Mouse (Mus musculus): ENCODE measurements around the gene Baiap2. TPM values are rescaled to one million over a fixed set of nuclear protein-coding genes. Genes with fewer than 3 reads are reported as not detected.

Baiap2 gene
- total RNA-seq, 2 experiments from 2014 or later, result 71.7 to 72.2 TPM

DNA sequence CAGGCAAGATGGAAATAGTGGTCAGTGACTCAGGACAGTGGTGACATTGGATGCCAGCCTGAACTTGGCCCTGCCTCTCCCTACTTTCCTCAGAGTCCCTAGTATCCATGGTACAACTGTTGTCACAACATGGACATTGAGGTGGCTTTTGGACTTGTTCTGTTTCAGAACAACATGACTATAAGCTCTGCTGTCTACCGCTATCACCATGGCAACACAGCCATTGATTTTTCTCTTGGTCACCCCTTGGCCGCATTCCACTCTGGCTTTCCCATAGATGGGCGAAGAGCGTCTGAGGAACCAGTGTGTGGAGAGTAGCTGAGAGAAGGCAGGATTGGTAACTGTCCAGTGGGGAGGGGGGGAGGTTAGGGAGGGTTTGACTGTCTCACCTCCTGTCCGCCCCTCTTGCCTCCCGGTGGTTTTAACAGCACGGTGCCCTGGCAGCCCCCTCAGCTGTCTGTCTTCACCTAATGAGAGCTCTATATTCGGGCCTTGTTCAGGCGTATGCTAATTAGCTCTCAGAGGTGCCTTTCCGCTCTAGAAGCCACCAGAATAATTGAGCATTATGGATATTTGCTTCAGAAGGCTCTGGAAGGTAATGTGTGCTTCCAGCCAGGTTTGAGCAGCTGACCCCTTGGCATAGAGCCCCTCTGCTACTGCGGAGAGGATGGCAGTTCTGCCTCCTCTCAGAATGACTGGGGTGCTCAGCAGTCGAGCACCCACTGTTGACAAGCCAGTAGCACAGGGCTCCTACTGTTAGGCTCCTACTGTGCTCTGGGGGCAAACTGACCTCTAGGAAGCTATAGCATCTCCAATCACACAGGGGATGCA is 27.7 kb downstream of the Baiap2 start:
- peak; percentile 86 for DNase-seq
- intact Hi-C loops (cut with DNase I), result no loop called here

- DNase-seq, result no peak
- intact Hi-C loops (cut with DNase I), result no loop called here
Measured at GRCm38 (mm10) chr11:119973789-119974188, 31.2 kb downstream of the Baiap2 start.

- intact Hi-C loops (cut with DNase I), result no loop called here
- no peak for DNase-seq
Measured at GRCm38 (mm10) chr11:119975739-119976501, 33.4 kb downstream of the Baiap2 start.

- intact Hi-C loops (cut with DNase I), result no loop called here
Measured at GRCm38 (mm10) chr11:119978701-119979100, 36.1 kb downstream of the Baiap2 start.

DNA sequence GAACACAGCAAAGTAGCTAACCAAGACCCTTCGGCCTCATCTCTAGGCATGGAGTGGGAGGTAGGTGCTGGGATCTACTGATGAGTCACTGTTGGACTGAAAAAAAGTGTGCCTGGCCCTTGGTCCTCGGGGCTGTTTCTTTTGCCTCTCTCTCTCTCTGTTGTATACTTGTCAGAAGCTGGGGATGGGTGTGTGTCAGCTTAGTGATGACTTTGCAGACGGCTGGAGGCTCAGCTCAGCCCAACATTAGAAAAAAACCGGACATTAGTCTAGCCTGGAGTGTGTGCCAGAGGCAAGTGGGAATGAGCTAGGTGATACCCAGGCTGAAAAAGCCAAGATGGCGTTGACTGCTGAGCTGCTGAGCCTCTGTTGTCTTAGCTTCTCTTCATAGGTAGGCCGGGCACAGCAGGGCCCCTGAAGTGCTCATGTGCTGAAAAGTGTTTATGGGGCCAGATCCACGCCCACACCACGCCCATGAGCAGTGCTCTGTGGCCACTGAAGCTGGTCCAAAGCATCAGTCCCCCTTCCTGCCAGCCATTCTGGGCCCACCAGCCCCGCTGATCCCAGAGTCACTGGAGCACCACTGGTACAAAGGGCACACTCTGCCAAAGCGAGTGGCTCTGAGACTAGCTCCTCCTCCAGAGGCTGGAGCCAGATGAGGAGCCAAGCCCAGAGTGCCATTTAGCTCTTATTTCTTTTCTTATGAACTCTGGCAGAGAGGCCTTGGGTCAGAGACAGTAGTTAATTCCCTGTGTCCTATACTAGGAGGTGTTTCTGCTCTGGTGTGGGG is 37.2 kb downstream of the Baiap2 start:
- intact Hi-C loops (cut with DNase I), result no loop called here
- DNase-seq, result no peak

More at GRCm38 (mm10) chr11:119978701-119979100, 36.1 kb downstream of the Baiap2 start:
- no peak for DNase-seq

- DNase-seq, result no peak
- intact Hi-C loops (cut with DNase I), result no loop called here
Measured at GRCm38 (mm10) chr11:119981769-119982168, 39.2 kb downstream of the Baiap2 start.

DNA sequence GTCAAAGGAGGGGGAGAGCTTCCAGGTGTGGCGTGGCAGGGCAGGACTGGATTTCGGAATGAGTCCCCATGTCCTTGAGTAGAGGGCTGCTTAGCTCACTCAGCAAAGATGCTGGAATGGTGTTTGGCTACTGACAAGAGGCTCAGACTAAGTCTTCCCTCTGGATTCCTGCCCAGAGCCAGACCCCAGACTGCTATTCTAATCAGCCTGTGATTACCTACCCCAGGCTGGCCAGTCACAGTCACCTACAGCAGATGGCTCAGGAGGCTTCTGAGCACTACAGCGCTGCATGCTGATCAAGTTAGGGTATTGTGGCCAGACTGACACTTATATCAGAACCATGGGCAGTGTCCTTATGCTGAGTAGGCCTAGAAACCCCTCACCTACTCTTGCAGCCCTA is 39.7 kb downstream of the Baiap2 start:
- intact Hi-C loops (cut with DNase I), result no loop called here
- DNase-seq, result peak; percentile 82

- no peak for DNase-seq
- intact Hi-C loops (cut with DNase I), result no loop called here
Measured at GRCm38 (mm10) chr11:119983151-119983550, 40.6 kb downstream of the Baiap2 start.

GRCm38 (mm10) chr11:119986751-119987425 is 44.3 kb downstream of the Baiap2 start:
- no peak for DNase-seq
- intact Hi-C loops (cut with DNase I), result no loop called here

DNA sequence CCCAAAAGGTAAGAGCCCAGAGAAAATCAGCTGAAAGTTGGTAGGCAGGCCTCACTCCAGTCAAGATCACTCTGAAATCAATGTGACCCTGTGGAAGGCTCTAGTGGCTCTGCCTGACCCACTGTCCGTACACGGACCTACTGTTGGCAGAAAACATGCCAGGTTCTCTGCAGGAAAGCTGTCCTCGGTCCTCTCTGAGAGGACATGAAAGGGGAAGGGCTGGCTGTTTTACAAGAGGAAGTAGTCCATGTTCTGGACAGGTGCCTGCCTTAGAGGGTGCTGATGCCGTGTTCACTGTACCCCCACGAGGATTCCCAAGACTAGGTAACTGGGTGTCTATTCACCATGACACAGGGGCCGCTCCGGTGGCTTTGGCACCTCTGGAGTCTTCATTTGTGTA is 45.3 kb downstream of the Baiap2 start:
- DNase-seq, result no peak
- intact Hi-C loops (cut with DNase I), result no loop called here

- intact Hi-C loops (cut with DNase I), result no loop called here
- DNase-seq, result no peak
Measured at GRCm38 (mm10) chr11:119988391-119988790, 45.8 kb downstream of the Baiap2 start.

- peak; percentile 53 for DNase-seq
- intact Hi-C loops (cut with DNase I), result no loop called here
Measured at GRCm38 (mm10) chr11:119989115-119989564, 46.6 kb downstream of the Baiap2 start.

GRCm38 (mm10) chr11:119990658-119991337 is 48.2 kb downstream of the Baiap2 start:
- intact Hi-C loops (cut with DNase I), result loop anchor here (5.0 kb wide), 1 partner anchor 83 kb away; no protein-coding TSS in a partner anchor
- DNase-seq, result no peak

DNA sequence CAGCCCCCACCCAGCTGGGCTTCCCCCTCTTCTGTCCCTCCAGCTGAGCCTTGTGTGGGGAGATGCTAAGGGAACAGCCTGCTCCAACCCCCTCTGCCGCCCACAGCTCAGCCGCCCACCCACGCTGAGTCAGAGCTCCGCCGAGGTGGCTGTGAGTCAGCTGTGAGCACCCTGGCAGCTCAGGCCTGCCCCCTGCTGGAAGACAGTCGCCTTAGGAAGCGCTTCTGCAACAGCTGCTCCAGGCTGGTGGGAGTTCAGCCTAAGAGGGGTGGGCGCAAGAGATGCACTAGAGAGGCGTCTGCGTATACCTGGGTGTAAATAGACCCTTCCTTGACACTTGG is 48.7 kb downstream of the Baiap2 start:
- intact Hi-C loops (cut with DNase I), result loop anchor here (5.0 kb wide), 1 partner anchor 84 kb away; no protein-coding TSS in a partner anchor
- peak; percentile 96 for DNase-seq

GRCm38 (mm10) chr11:119997351-119997750 is 54.8 kb downstream of the Baiap2 start:
- intact Hi-C loops (cut with DNase I), result no loop called here
- no peak for DNase-seq

DNA sequence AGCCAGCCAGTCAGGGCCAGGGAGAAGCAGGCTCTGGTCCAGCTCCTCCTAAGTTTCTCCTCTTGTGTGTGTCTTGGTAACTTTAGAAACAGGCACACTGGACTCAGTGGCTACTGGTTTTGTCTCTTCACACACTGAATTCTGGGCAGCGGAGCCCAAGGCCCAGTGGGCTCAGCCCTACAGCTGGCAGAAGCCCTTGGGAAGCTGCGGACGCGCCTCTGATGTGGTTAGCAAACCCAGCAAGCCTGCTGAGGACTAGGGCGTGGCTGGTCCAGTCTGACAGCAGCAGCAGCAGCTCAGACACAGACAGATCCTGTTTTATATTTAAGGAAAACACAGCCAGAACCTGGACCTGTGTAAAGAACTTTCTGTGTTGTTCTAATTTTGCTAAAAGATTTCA is 59.5 kb downstream of the Baiap2 start:
- no peak for DNase-seq
- intact Hi-C loops (cut with DNase I), result no loop called here

DNA sequence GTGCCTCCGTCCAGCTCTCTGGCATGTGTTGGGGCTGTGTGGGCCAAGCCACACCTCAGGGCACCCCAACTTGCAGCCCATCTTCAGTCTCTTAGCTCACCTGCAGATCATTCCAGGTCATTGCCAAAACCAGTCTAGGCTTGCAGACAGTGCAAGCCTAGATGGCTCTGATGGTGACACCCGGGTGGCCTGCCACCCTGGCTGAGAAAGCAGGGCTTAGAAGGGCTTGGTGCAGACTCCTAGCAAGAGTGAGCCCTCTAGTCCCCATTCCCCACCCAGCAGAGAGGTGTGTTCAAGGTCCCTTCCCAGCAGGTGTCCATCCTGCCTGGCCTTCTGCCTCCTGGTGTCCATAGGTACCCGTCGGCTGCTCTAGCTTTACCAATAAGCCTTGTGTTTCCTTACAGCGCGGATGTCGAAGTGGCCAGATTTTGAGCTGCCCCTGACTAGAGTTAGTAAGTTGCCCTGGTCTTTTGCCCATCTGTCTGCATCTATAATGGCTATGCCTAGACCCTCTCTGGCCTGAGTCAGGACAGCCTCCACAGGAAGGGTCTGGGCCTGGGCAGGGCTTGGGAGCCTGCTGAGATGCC is 60.2 kb downstream of the Baiap2 start:
- intact Hi-C loops (cut with DNase I), result no loop called here
- DNase-seq, result no peak

GRCm38 (mm10) chr11:120005434-120006317 is 63.1 kb downstream of the Baiap2 start:
- DNase-seq, result no peak
- intact Hi-C loops (cut with DNase I), result no loop called here
